Mouse (Mus musculus) G1E (cell line): ENCODE measurements around the gene Prelp.

ENCODE experiments used
- CTCF ChIP-seq: IDR thresholded peaks from 2 replicates; pipeline ENCODE4 v1.5.1; 2012; ENCODE audit warnings: low read depth, low read length, inconsistent platforms, mixed read lengths
- GATA1 ChIP-seq: IDR thresholded peaks from 2 replicates; pipeline ENCODE4 v1.6.1; 2012; ENCODE audit warnings: borderline replicate concordance, low read length, inconsistent platforms, mixed read lengths
- GATA2 ChIP-seq: IDR thresholded peaks from 2 replicates; pipeline ENCODE4 v1.6.1; 2012; ENCODE audit warnings: low read depth, low read length, inconsistent platforms, borderline replicate concordance
- TAL1 ChIP-seq: conservative IDR thresholded peaks from 2 replicates; pipeline ENCODE4 v1.6.1; 2012; ENCODE audit warnings: low read depth, low read length, inconsistent platforms, mixed read lengths

DNA sequence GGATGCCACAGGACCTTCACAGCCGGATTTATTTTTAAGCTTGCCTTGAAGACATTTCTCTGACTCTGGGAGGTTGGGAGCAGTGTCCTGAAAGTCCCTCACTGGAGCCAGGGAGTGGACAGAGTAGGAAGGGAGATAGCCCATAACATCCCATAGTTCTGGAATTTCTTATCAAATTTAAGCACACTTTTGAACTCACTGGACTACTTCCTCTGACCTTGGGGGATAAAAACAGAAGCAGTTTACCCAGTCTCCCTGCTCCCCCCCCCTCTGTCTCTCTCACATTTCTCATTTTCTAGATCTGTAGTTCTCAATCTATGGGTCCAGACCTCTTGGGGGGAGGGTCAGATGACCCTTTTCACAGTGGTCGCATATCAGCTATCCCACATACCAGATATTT, 32.8 kb upstream of the Prelp start:
- TF ChIP-seq CTCF: no peak
- TF ChIP-seq TAL1: peak; percentile 36
- no peak for TF ChIP-seq GATA1
- no peak for TF ChIP-seq GATA2
